Mouse (Mus musculus) embryo, embryonic 10.5 days (tissue): ENCODE results near the gene Cxcr5.

Experiments
- DNase-seq: peaks from one replicate; pipeline ENCODE4 v3.0.0-alpha.2; 2015; ENCODE audit warnings: low spot score

Gene Cxcr5

DNA sequence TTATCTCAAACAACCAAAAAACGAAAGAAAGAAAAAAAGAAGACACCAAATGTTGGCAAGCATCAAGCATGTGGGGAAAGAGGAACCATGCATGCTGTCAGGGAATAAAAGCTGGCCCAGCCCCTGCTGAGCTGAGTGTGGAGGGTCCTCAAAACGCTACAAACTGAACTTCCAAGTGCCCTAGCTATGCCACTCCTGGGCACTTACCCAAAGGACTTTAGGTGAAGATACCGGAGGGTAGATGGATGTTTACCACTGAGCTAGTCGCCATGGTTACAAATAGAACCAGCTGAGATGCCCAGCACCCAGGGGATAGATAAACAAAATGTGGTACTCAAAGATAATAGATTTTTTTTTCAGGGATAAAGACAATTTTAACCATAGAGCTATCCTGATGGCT, at the start of gene Cxcr5:
Gene Cxcr5 (minus strand): TSS at position 281 of the 400 bp plus-strand sequence.
- DNase-seq = no peak

DNA sequence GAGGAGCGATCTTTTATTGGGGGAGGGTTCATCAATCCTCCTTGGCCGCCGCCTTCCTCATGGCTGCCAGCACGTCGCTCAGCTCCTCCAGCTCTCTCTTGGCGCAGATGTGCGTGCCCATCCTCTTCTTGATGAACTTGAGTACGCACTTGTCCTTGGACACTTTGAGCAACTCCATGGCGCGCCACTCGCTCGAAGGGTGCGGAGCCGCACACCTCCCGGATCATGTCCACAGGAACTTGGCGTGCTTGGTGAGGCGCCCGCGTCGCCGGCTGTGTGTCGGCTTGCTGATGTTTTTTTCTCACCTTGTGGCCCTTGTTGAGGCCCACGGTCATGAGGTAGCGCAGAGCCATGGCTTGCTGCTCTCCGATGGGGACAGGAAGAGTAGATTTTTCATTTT, 48.7 kb upstream of the Cxcr5 start:
- DNase-seq = no peak

DNA sequence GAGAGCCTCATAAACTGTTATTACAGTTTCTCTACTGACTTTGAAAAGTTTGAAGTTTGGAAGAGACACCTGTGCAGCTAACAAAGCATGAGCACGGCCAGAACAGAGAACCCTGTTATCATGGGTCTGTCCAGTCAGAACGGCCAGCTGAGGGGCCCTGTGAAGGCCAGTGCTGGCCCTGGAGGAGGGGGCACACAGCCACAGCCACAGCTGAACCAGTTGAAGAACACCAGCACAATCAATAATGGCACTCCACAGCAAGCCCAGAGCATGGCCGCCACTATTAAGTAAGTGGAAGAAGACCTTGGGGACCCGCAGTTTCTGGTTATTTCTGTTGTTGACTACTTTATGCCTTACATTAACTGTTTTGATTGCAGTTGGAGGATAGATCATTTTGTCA, 45.6 kb upstream of the Cxcr5 start:
- no peak for DNase-seq

DNA sequence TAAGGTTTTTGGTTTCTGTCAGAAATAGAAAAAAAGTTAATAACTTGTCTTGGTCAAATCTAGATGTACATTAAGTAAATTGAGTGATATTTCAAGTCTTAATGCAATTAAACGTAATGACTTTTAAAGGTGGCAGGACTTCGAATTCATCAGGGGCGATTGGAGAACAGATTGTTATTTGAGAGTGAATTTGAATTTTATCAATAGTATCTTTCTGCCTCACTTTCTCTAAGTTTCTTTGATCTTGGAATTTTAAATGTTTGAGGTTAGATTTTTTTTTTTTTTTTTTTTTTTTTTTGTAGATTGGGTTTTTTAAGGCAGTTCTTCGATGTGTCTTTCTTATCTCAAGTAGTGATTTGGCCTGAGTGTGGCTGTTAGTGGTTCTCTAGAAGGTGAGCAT, 45.0 kb upstream of the Cxcr5 start:
- no peak for DNase-seq

DNA sequence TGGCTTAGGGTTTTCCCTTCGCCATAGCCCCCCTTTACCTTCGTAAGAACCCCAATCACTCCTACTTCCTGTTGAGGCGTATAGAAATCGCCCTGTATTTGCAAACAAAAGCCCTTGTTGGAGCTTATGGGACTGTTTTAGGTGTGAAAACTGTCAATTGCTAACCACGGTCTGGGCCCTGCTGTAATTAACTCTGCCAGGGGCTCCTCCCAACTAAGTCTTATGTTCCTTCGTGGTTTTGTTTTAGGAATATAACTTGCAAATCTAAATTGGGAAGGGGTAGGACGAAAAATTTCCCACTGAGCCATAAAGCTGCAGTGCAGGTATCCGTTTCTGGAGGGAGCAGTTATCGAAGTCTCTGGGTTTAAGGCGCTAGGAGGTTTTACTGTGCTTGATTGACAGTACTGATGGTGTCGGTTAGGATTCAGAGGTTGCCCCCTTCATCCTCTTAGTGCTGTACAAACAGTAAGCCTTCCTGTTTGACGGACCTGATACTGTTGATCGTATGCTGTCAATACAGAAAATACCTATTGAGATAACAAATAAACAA, 44.0 kb upstream of the Cxcr5 start:
- peak; percentile 73 for DNase-seq

DNA sequence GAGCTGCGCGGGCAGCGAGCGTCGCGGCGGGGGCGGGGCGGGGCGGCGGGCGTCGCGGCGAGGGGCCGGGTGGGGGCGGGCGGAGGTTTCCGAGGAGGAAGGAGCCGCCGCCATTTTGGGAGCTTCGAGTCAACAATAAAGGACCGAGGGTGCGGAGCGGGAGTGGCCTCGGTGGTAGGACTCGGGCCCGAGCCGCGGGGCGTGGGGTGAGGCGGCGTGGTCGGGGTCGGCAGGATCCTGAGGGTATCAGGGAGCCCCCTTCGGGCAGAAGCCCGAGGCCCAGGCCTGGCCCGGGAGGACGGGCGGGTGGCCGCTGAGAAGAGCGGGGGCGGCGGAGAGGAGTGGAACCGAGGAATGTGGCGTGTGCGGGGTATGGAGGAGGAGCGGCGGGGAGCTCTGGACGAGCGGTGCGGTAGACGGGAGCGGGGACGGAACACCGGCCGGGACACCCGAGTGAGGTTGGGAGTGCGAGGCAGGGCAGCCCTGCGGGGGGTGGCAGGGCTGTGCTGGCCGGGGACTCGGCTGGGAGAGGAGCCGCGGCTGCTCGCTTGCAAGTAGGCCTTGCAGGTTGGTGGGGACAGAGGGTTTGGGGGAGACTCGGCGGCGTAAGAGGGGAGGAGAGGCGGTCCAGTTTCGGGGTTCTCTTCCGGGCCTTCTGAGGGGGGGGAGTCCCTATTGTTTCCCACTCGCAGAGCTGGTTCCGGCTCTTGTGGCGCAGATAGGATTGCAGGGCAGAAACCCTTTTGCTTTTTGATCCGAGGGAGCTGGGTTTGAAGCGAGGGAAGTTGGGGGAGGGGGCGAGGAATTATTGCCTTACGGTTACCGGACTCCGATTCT, 43.3 kb upstream of the Cxcr5 start, which contains the start of gene Ddx6:
Gene Ddx6 (plus strand): TSS at position 114 of the 837 bp plus-strand sequence.
- DNase-seq = peak; percentile 84

DNA sequence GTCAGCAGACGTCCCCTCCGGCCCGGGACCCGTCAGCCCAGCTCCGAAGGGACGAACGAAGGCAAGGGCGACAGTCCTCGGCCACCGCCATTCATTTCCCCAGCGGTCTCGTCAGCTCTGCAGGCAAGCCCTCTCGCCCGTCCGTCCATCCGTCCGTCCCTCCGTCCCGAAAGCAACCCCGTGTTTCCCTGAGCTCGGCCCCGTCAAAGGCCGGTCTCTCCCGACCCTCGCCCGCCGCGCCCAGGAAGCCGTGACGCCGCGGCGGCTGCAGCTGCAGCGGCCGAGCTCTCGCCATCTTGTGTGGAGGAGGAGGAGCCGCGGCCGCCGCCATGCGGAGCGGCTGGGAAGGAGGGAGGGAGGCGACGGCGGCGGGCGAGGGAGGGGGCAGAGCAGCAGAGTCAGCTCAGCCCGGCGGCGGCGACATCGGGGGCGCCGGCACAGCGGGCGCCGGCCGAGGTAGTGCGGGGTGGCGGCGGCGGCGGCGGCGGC, 42.7 kb upstream of the Cxcr5 start:
- peak; percentile 80 for DNase-seq

DNA sequence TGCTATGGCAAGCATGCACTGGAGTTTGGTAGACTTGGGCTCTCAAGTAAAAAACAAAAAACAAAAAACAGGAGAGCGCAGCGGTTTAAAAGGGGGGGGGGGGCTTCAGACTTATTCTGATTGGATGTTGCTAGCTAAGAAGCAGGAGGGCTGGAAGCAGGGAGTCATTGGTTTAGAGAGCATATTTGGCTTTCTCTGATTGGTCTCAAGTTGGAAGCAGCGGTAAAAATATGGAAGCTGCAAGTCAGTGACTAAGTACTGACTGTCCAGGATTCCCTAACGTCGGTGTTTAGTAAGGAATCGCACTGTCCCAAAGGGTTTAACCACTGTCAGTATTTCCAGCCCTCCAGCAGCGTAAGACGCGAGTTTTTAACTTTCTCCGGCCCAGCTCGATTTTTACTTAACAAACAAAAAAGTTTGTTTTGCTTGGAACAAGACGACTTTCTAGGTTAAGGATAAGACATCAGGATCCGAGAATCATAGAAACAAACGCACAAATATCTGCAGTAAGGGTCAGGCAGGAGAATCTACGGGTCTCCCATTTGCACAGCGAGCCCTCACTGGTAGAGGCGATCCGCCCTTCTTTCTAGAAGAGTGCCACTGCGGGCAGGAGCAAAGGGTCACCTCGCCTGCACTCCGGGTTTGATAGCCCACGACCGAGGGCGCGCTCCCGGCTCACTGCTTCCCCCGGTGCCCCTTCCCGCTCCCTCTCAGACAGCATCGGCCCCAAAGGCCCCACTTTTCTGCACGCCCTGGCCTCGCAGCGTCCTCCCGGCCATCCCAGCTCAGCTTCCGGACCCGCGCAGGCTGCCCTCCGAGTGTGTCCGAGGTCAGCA, 42.0 kb upstream of the Cxcr5 start:
- DNase-seq = peak; percentile 92

DNA sequence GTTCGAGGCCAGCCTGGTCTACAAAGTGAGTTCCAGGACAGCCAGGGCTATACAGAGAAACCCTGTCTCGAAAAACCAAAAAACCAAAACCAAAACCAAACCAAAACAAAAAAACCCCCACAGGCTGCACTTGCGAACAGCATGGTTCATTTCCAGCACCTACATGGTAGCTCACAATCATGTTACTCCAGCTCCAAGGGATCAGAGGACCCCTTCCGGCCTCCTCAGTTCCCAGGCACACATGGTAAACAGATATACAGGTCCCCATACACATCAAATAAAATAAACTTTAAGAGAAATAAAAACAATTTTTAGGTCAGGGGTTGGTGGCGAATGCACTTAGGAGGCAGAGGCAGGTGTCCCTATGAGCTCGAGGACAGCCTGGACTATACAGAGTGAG, 41.1 kb upstream of the Cxcr5 start:
- no peak for DNase-seq

DNA sequence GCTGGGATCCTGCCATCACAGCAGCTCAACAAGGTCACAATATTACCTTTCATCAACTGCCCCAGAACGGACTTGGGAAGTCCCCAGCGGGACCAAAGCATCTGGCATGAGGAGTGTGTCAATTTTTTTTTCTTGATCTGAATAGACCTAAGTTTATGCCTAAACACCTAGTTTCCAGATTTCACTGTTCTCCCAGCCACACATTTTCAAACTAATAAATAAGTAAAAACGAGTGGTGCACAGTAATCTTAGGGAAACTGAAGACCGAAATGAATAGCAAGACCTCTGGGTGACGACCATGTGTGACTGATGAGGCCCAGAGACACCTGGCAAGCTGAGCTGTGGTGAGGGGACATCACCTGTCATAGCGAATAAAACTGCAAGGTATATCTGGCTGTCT, 39.1 kb upstream of the Cxcr5 start:
- DNase-seq = no peak

DNA sequence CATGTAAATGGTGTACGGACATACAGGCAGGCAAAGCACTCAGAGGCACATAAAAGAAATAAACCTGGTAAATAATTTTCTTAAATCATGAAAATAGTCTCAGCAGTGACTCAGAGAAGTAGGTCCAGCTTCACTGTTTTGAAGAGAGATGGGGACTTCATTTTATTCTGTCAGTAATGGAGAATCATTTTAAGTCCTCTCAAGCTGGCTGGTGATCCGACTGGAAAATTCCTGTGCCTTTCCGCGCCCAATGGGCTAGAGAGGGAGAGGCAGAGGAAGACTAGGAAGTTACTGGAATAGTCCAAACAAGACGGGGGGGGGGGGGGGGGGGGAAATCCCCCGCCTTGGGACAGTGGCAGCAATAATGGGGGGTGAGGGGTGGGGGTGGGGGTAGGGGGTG, 37.9 kb upstream of the Cxcr5 start:
- no peak for DNase-seq

DNA sequence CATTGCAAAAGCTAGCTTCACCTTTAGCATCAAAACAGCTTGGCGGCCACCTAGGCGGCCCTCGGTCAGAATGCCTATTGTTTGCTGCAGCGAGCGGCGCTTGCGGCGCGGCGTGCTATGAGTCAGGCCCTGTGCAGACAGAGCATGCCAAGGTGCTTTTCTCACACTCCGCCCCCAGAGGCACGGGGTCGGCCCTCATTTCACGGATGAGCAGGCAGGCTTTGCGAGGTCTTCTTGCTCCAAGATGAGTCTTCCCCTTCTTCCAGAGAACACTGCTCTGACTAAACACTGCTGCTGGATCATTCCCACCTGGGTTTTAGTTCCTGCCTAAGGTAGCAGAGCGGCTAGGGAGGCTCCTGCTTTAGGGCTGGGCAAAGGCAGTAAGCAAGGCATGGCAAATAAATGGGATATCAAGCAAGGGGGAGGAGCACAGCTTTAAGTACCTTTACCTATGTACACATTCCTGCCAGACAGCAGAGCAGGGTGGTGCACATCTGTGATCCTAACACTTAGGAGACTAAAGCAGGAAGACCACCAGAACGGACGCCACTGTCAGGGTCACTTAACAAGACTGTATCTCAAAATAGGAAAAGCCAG, 37.3 kb upstream of the Cxcr5 start:
- DNase-seq = peak; percentile 78

DNA sequence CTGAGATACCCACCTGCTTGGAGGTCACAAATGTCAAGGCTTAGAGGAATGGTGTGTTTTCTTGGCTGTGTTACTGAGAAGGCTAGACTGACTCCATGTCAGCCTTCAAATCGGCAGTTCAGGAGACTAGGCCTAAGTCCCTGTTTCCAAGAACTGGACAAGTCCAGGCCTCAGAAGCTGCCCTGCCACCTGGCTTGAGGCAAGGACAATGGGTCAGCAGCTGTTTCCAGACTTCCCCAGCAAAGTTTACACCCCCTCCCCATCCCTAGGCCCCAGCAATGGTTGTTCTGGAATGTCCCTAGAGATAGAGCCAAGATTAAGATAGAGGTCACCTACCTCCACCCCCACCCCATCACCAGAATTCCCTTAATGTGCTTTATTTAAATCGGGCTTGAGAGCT, 36.1 kb upstream of the Cxcr5 start:
- no peak for DNase-seq

DNA sequence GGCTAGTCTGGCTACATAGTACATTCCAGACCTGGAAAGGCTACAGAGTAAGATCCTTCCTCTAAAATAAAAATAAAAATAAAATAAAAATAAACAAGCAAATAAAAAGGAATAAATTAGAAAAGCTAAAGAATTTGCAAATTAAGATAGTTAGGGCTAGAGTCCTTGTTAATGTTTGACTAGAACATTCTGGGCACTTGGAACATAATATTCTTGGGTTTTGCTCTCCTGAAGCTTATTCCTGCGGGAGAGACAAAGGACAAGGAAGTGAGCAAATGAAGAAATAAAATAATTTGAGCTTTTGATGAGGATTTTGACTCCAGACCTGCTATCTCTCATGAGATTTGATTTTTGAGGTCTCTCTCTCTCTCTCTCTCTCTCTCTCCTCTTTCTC, 33.9 kb upstream of the Cxcr5 start:
- no peak for DNase-seq

DNA sequence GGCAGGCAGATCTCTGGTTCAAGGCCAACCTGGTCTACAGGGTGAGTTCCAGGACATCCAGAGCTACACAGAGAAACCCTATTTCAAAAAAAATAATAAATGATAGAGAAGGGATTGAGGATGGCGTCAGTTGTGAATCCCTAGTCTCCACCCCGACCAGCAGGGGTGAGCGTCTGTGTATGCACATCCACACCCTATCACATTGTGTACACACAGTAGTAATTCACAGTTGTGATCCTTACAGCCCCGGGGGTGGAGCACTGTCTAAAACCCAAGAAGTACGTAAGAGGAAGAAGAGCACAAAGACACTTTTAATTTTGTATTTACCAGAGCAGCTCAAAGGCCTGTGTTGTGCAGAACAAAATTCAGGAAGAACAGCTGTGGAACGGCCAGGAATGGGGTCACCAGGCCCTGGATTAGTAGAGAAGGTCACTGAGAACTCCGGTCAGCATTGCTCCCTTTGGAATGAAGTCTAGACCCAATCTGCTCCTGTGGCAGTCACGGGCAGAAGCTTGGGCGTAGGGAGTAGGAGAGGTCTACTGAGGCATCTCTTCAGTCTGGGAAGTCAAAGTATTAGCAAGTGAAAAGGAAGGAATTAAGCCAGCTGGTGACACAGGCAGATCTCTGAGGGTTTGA, 33.3 kb upstream of the Cxcr5 start:
- DNase-seq = no peak

DNA sequence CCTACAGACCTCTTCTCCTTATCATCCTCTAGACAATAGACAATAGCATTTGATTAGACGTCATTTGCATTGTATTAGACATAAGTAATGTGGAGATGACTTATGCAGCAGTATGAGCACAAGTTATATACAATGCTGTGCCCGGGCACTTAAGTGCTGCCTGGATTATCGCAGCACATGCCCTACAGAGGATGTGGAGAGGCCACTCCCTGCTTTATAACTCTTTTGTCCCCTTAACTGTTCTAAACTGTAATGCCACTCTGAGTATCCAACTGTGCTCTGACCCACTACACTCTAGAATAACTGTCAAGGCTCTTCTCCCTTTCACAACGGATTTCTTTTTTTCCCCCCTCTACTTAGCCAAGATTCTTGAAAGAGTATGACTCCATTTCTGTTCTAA, 32.2 kb upstream of the Cxcr5 start:
- no peak for DNase-seq

DNA sequence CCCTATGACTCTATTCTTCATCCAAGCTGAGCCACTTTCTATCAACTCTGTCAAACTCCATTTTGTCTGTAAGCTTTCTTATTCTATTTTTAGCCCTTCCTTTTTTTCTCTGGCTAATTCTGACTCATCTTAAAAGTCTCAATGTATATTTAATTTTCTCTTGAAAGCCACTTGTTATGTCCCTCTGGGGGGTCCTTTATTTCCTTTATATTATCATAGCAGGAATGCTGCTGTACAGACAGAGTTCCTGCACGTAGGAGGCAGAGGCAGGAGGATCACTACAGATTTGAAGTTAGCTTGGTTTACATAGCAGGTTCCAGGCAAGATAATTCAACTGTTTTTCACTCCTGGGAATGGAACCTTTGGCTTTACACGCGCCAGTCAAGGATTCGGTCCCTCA, 31.5 kb upstream of the Cxcr5 start:
- no peak for DNase-seq

DNA sequence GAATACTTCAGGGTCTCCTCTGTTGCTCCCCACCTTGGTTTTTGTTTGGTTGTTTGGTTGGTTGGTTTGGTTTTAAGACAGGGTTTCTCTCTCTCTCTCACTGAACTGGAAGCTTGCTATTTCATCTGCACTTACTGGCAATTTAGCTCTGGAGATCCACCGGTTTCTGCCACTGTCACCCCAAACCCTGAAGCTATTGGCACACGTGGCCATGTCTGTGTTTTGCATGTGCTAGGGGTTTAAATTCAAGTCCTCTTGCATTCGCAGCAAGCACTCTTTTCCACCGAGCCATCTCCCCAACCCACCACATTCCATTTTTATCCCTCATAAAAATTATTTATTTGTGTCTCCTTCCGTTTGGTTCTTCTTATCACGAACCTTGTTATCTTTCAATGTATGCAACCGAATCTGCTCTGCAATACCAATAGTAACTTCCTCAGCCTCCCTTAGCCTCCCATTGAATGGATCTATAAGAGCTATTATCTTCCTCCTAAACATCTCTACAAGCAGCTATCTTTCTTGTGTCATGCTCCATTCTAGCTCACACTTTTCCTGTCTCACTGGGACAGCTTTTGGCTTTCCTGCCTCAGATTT, 30.0 kb upstream of the Cxcr5 start:
- no peak for DNase-seq

DNA sequence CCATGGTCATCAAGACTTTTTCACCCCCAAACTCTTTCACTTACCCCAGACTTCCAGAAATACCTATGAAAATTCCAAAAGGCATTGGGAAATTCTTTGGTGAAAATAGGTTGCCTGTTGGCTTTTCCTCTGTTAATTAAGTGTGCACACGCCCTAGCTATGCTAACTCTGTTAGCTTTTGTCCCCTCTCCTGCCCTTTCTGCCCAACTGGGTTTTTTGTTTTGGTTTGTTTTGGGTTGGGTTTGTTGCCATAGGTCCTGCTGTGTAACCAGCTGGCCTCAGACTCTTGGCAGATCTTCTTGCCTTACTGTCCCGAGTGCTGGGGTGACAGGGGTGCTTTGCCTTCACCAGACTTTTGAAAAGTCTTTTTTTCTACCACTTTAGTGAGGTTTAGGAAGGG, 29.3 kb upstream of the Cxcr5 start:
- no peak for DNase-seq

DNA sequence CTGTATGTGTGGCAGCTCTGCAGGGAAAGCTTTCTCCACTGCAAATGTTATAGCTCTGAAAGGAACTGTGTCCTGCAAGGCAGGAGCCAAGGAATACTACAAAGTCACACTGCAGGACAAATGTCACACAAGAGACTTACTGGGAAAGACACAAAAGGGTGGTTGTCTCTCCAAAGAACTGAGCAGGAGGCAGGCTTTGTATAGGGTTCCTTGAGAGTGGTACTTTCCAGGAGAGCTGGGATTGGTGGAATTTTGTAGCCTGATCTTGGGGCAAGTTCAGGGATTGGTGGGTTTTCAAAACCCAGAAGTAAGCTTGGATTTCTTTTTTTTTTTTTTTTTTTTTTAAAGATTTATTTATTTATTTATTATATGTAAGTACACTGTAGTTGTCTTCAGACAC, 27.4 kb upstream of the Cxcr5 start:
- no peak for DNase-seq

DNA sequence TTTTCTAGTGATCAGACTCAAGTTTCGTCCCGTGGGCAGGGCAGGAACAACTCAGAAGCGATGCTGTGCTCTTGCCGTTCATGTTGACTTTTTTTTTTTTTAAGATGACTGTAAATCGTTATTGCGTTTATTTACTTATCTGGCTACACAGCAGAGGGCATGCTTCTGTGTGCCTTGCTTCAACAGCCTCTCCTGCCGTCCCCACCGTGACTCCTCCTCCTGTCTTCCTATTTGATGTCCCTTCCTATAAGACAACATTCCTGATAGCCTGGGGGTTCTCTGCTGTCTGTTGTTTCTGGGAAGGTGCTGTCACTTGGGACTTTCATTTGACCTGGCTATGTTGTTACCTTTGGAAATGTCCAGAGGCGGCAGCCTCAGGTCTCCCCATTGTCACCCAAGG, 26.9 kb upstream of the Cxcr5 start:
- no peak for DNase-seq
